Mouse (Mus musculus) G1E-ER4 (cell line): Measurements from ENCODE around the gene Sertad3. TPM values are rescaled to one million over a fixed set of nuclear protein-coding genes. Genes with fewer than 3 reads are reported as not detected.
A peak's percentile ranks its signal among the peaks of the same experiment; 100 is the strongest.

Experiments
- GATA1 ChIP-seq: IDR thresholded peaks from one replicate; pipeline ENCODE4 v1.8.0; 2012; ENCODE audit warnings: low read length, inconsistent platforms
- polyA plus RNA-seq: library from polyadenylated mRNA; stranded (reverse); fragments of >175 nt; gene quantifications from 2 replicates; pipeline ENCODE4 v1.2.3, GENCODE M21; 2012

Gene Sertad3
- polyA plus RNA-seq, 1 experiment: 39.7 TPM

- no peak for TF ChIP-seq GATA1
Observed at GRCm38 (mm10) chr7:27452206-27452770, 21.3 kb upstream of the Sertad3 start.

- TF ChIP-seq GATA1: no peak
Observed at GRCm38 (mm10) chr7:27454461-27455121, 19.0 kb upstream of the Sertad3 start.

GRCm38 (mm10) chr7:27455273-27455672 lies 18.3 kb upstream of the Sertad3 start:
- no peak for TF ChIP-seq GATA1

- no peak for TF ChIP-seq GATA1
Observed at GRCm38 (mm10) chr7:27458614-27459013, 15.0 kb upstream of the Sertad3 start.

- peak; percentile 85 for TF ChIP-seq GATA1
Observed at GRCm38 (mm10) chr7:27459640-27460039, 13.9 kb upstream of the Sertad3 start.

GRCm38 (mm10) chr7:27460477-27460876 lies 13.1 kb upstream of the Sertad3 start:
- no peak for TF ChIP-seq GATA1

- TF ChIP-seq GATA1: no peak
Observed at GRCm38 (mm10) chr7:27467648-27468047, 5.9 kb upstream of the Sertad3 start.

- no peak for TF ChIP-seq GATA1
Observed at GRCm38 (mm10) chr7:27471390-27472120, 2.0 kb upstream of the Sertad3 start.

- no peak for TF ChIP-seq GATA1
Observed at GRCm38 (mm10) chr7:27472596-27472995, 972 bp upstream of the Sertad3 start.

GRCm38 (mm10) chr7:27473835-27474489 lies 394 bp downstream of the Sertad3 start:
- TF ChIP-seq GATA1: no peak

- TF ChIP-seq GATA1: no peak
Observed at GRCm38 (mm10) chr7:27474490-27474954, 954 bp downstream of the Sertad3 start.

GRCm38 (mm10) chr7:27475596-27475995 lies 2.0 kb downstream of the Sertad3 start:
- TF ChIP-seq GATA1: no peak

GRCm38 (mm10) chr7:27476098-27476635 lies 2.6 kb downstream of the Sertad3 start:
- TF ChIP-seq GATA1: no peak

GRCm38 (mm10) chr7:27478561-27478960 lies 5.0 kb downstream of the Sertad3 start:
- no peak for TF ChIP-seq GATA1

- TF ChIP-seq GATA1: no peak
Observed at GRCm38 (mm10) chr7:27479750-27480149, 6.2 kb downstream of the Sertad3 start.

GRCm38 (mm10) chr7:27480506-27480905 lies 6.9 kb downstream of the Sertad3 start:
- no peak for TF ChIP-seq GATA1
